Mouse (Mus musculus): ENCODE data around the gene Tctex1d1. TPM values are rescaled to one million over a fixed set of nuclear protein-coding genes. Genes with fewer than 3 reads are reported as not detected.

Gene Tctex1d1
- total and polyA plus RNA-seq, 3 experiments = not detected

DNA sequence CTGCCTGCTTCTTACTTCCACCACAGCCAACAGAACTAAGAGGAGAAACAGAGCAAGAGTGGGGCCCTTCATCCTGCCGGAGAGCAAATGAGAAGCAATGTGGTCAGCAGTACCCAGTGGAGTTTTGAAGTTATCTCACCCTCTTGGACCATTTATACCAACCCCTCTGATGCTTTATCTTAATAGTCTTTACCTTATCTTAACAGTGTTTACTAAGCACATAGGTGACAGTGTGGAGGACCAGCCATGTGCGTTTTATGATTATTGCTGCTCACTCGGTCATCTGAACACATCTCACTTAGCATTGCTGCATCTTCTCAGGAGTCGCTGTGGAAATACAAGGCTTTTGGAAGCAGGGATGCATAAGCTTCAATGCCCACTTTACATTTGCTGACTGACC, 48.2 kb downstream of the Tctex1d1 start, which contains the start of gene Insl5:
Gene Insl5 (minus strand): TSS at position 222 of the 400 bp plus-strand sequence.
- Histone ChIP-seq H3K79me2 (ENCODE audit: control insufficient read depth, insufficient read depth, low read length, poor library complexity) (no peaks in the 10 kb centered on the region), H3K9me3 (replicated peaks; ENCODE audit: insufficient read depth, low read length) (no peaks in the 10 kb centered on the region), H3K36me3 (ENCODE audit: control insufficient read depth in 1 of 2, insufficient read depth in 2 of 2, low read length in 2 of 2) (no peaks in the 10 kb centered on the region), H3K9ac (ENCODE audit: control insufficient read depth, low read depth, low read length, poor library complexity, severe bottlenecking) (no peak within 1 kb of the TSS), H3K4me1 (ENCODE audit: control insufficient read depth in 1 of 2, insufficient read depth in 2 of 2, low read length in 2 of 2) (no peaks in the 10 kb centered on the region), H3K4me3 (ENCODE audit: control insufficient read depth in 1 of 2, insufficient read depth in 1 of 2, low read depth in 2 of 2, low read length in 2 of 2) (no peak within 1 kb of the TSS), H3K27ac (ENCODE audit: control insufficient read depth, low read depth, low read length) (no peak within 1 kb of the TSS), H3K27me3 (ENCODE audit: control insufficient read depth in 1 of 2, insufficient read depth in 2 of 2, low read length in 2 of 2) (no peaks in the 10 kb centered on the region)
- TF ChIP-seq CHD1 (IDR thresholded peaks at IDR 0.05; ENCODE audit: low read depth, low read length) (no peak), JUND (IDR thresholded peaks at IDR 0.05; ENCODE audit: low read depth, low read length) (no peak), TAL1 (IDR thresholded peaks at IDR 0.05; ENCODE audit: low read length) (no peak), CTCF (IDR thresholded peaks at IDR 0.05 in 2 of 3, conservative IDR thresholded peaks at IDR 0.05 in 1 of 3; ENCODE audit: control insufficient read depth in 1 of 3, insufficient read depth in 1 of 3, low read depth in 2 of 3, low read length in 3 of 3, poor library complexity in 1 of 3, severe bottlenecking in 1 of 3) (no peak), EP300 (IDR thresholded peaks at IDR 0.05; ENCODE audit: low read depth in 1 of 2, low read length in 2 of 2) (no peak), RAD21 (IDR thresholded peaks at IDR 0.05; ENCODE audit: low read depth, low read length) (no peak), MEF2A (IDR thresholded peaks at IDR 0.05; ENCODE audit: extremely low read depth, insufficient replicate concordance, low read depth, low read length, poor library complexity, severe bottlenecking) (no peak), MAX (IDR thresholded peaks at IDR 0.05; ENCODE audit: low read length) (no peak), ZKSCAN1 (IDR thresholded peaks at IDR 0.05; ENCODE audit: low read depth, low read length) (no peak)
- no peak for DNase-seq (ENCODE audit: low read depth, low spot score)

DNA sequence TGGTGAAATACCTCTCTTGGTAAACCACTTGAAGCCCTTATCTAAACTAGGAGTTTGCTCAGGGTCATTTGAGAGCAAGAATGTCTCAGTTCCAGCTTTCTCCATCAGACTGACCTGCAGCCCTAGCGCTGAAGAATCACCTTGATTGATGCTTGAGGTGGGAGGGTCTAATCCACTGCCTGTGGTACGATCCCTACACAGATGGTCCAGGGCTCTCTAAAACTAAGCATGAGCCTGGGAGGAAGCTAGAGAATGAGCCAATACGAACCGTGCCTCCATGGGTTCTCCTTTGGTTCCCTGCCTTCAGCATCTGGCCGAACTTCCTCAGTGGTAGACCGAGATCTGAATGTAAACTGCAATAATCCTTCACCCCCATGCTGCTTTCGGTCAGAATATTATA, 49.3 kb downstream of the Tctex1d1 start:
- H3K9ac ChIP-seq (ENCODE audit: control insufficient read depth, low read depth, low read length, poor library complexity, severe bottlenecking) = no peak overlapping the region
- H3K27ac ChIP-seq (ENCODE audit: control insufficient read depth, low read depth, low read length) = no peak overlapping the region
- no peaks in the 10 kb centered on the region for H3K36me3 ChIP-seq (ENCODE audit: control insufficient read depth in 1 of 2, insufficient read depth in 2 of 2, low read length in 2 of 2)
- TF ChIP-seq RCOR1 (IDR thresholded peaks at IDR 0.05; ENCODE audit: low read depth, low read length) (no peak), CTCF (IDR thresholded peaks at IDR 0.05 in 2 of 3, conservative IDR thresholded peaks at IDR 0.05 in 1 of 3; ENCODE audit: control insufficient read depth in 1 of 3, insufficient read depth in 1 of 3, low read depth in 2 of 3, low read length in 3 of 3, poor library complexity in 1 of 3, severe bottlenecking in 1 of 3) (no peak), NRF1 (IDR thresholded peaks at IDR 0.05; ENCODE audit: insufficient read depth, low read depth, low read length, poor library complexity, severe bottlenecking) (no peak), MEF2A (IDR thresholded peaks at IDR 0.05; ENCODE audit: extremely low read depth, insufficient replicate concordance, low read depth, low read length, poor library complexity, severe bottlenecking) (no peak), ZKSCAN1 (IDR thresholded peaks at IDR 0.05; ENCODE audit: low read depth, low read length) (no peak), POLR2AphosphoS2 (IDR thresholded peaks at IDR 0.05; ENCODE audit: low read length) (no peak), KAT2A (conservative IDR thresholded peaks at IDR 0.05; ENCODE audit: low read depth, low read length) (no peak), MYC (IDR thresholded peaks at IDR 0.05; ENCODE audit: low read depth, low read length) (no peak), GABPA (IDR thresholded peaks at IDR 0.05; ENCODE audit: low read depth, low read length) (no peak), GATA1 (IDR thresholded peaks at IDR 0.05; ENCODE audit: low read depth, low read length) (no peak), NELFE (IDR thresholded peaks at IDR 0.05; ENCODE audit: low read depth, low read length) (no peak), MYB (IDR thresholded peaks at IDR 0.05; ENCODE audit: low read depth, low read length) (no peak), ZC3H11A (IDR thresholded peaks at IDR 0.05; ENCODE audit: low read depth, low read length) (no peak), POLR2A (IDR thresholded peaks at IDR 0.05; ENCODE audit: control insufficient read depth in 1 of 2, insufficient read depth in 1 of 2, low read depth in 1 of 2, low read length in 2 of 2, poor library complexity in 1 of 2) (no peak), USF1 (IDR thresholded peaks at IDR 0.05; ENCODE audit: low read depth, low read length) (no peak), MAFK (IDR thresholded peaks at IDR 0.05; ENCODE audit: borderline replicate concordance, low read depth, low read length) (no peak), UBTF (IDR thresholded peaks at IDR 0.05; ENCODE audit: borderline replicate concordance, insufficient read depth, low read depth, low read length) (no peak), TBP (IDR thresholded peaks at IDR 0.05; ENCODE audit: low read depth, low read length) (no peak)
- no peaks in the 10 kb centered on the region for H3K9me3 ChIP-seq (replicated peaks; ENCODE audit: insufficient read depth, low read length)
- H3K4me1 ChIP-seq (ENCODE audit: control insufficient read depth in 1 of 2, insufficient read depth in 2 of 2, low read length in 2 of 2) = no peaks in the 10 kb centered on the region
- DNase-seq (ENCODE audit: low read depth, low spot score) = no peak
- no peaks in the 10 kb centered on the region for H3K79me2 ChIP-seq (ENCODE audit: control insufficient read depth, insufficient read depth, low read length, poor library complexity)
- no peak overlapping the region for H3K4me3 ChIP-seq (ENCODE audit: control insufficient read depth in 1 of 2, insufficient read depth in 1 of 2, low read depth in 2 of 2, low read length in 2 of 2)
- H3K27me3 ChIP-seq (ENCODE audit: control insufficient read depth in 1 of 2, insufficient read depth in 2 of 2, low read length in 2 of 2) = no peaks in the 10 kb centered on the region
